Mouse (Mus musculus) limb, embryonic 13.5 days (tissue): ENCODE measurements at regions not wholly inside any gene's neighbourhood (a gene's known extent, or its start where the extent isn't known, plus 50 kb on each side); places are given as distances from the start of the nearest gene placed in this dataset.
"Not testable (repeated sequence)": the region's sequence is repeated elsewhere in the genome, so short reads cannot be mapped to it uniquely, and the experiment has no call there.

Source experiments
- ATAC-seq: fragments of 200-750 bp; cut with Nextera tagmentation; 2 replicates; pipeline ENCODE4 v1.8.0; 2017; ENCODE audit warnings: low read depth, moderate number of reproducible peaks, moderate TSS enrichment; ENCODE audit not compliant: low FRiP score
- H3K27ac ChIP-seq: fragments of 300-500 bp; sonication (generic); 2 replicates; pipeline ENCODE4 v1.5.1; 2015; ENCODE audit warnings: inconsistent platforms, mild to moderate bottlenecking, moderate library complexity
- H3K27me3 ChIP-seq: fragments of 300-500 bp; sonication (generic); 2 replicates; pipeline ENCODE4 v1.6.1; 2015; ENCODE audit warnings: mild to moderate bottlenecking, inconsistent platforms
- H3K36me3 ChIP-seq: fragments of 300-500 bp; sonication (generic); 2 replicates; pipeline ENCODE4 v1.6.1; 2015; ENCODE audit warnings: inconsistent platforms, mild to moderate bottlenecking, moderate library complexity
- H3K4me1 ChIP-seq: fragments of 300-500 bp; sonication (generic); 2 replicates; pipeline ENCODE4 v1.6.1; 2015; ENCODE audit warnings: inconsistent platforms
- H3K4me2 ChIP-seq: fragments of 300-500 bp; sonication (generic); replicated peaks from 2 replicates; pipeline ENCODE4 v1.6.1; 2015; ENCODE audit warnings: inconsistent platforms, mild to moderate bottlenecking, moderate library complexity
- H3K4me3 ChIP-seq: fragments of 300-500 bp; sonication (generic); 2 replicates; pipeline ENCODE4 v1.5.1; 2015; ENCODE audit warnings: moderate library complexity, mild to moderate bottlenecking, inconsistent platforms
- H3K9ac ChIP-seq: fragments of 300-500 bp; sonication (generic); 2 replicates; pipeline ENCODE4 v1.6.1; 2015; ENCODE audit warnings: mild to moderate bottlenecking, inconsistent platforms
- H3K9me3 ChIP-seq: fragments of 300-500 bp; sonication (generic); 2 replicates; pipeline ENCODE4 v1.6.1; 2016; ENCODE audit warnings: inconsistent platforms
- WGBS: fragments of 180-500 bp; shearing (Covaris S2); methylation state at CpG from one replicate; pipeline ENCODE4 v1.1.7; 2015; 5-methylcytosine and 5-hydroxymethylcytosine counted together

- ATAC-seq, H3K4me2 ChIP-seq, H3K27ac ChIP-seq, H3K9ac ChIP-seq, H3K36me3 ChIP-seq, H3K4me1 ChIP-seq, H3K27me3 ChIP-seq, H3K4me3 ChIP-seq, H3K9me3 ChIP-seq: not testable (repeated sequence)
- WGBS = 75% methylated on average over 3 of the region's 3 CpGs
Measured at GRCm38 (mm10) chrX:19341231-19342007, 139.7 kb downstream of the Tex13c3 start.

GRCm38 (mm10) chrX:19313286-19313685, 167.8 kb downstream of the Tex13c3 start:
- Histone ChIP-seq H3K36me3 (no peaks in the 10 kb centered on the region), H3K9me3 (no peaks in the 10 kb centered on the region), H3K27me3 (no peaks in the 10 kb centered on the region), H3K4me2 (no peak overlapping the region), H3K4me1 (no peaks in the 10 kb centered on the region), H3K4me3 (no peak overlapping the region), H3K27ac (no peak overlapping the region), H3K9ac (no peak overlapping the region)
- 71% methylated on average over 2 of the region's 2 CpGs for WGBS
- no peak for ATAC-seq

DNA sequence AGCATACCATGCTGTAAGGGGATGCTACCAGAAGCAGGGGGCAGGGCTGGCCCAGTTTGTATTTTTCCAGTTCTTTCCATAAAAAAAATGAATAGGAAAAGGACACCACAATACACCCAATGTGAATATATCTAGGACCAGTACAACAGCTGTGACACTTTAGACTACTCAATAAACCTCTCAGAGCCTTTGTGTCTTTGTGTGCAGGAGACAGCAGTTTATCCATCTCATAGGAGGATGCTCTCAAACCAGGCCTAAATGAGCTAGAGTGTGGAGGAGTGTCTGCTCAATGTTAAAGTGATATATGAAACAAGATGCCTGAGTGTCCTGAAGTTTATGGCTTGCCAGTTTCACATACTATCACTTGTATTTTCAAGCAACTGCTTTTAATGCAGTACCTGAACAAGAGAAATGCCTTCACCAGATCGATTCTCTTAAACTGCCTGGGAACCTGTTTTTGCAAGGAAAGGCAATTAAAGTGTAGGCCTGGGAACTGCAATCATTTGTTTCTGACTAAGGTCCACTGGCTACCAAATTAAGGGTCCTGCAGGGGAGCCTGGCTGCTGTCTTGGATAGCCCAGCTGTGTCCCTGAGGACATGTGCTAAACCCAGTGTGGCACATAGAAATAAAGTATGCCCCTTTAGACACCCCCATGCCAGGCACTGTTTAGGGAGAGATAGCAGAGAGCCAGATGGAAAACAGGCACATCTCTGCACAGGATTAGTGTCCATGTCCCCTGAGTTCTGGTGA, 169.1 kb downstream of the Tex13c3 start:
- 45% methylated on average over 1 of the region's 1 CpGs for WGBS
- H3K27me3 ChIP-seq = no peaks in the 10 kb centered on the region
- H3K36me3 ChIP-seq = no peaks in the 10 kb centered on the region
- no peak overlapping the region for H3K4me3 ChIP-seq
- H3K4me2 ChIP-seq = no peak overlapping the region
- no peak overlapping the region for H3K9ac ChIP-seq
- no peak overlapping the region for H3K27ac ChIP-seq
- no peak for ATAC-seq
- H3K4me1 ChIP-seq = no peaks in the 10 kb centered on the region
- no peaks in the 10 kb centered on the region for H3K9me3 ChIP-seq

- Histone ChIP-seq H3K4me2 (no peak overlapping the region), H3K4me1 (no peaks in the 10 kb centered on the region), H3K4me3 (no peak overlapping the region), H3K9ac (no peak overlapping the region), H3K9me3 (no peaks in the 10 kb centered on the region), H3K36me3 (no peaks in the 10 kb centered on the region), H3K27ac (no peak overlapping the region), H3K27me3 (no peaks in the 10 kb centered on the region)
- WGBS = 28% methylated on average over 1 of the region's 1 CpGs
- ATAC-seq = no peak
Measured at GRCm38 (mm10) chrX:19311377-19311776, 169.7 kb downstream of the Tex13c3 start.

DNA sequence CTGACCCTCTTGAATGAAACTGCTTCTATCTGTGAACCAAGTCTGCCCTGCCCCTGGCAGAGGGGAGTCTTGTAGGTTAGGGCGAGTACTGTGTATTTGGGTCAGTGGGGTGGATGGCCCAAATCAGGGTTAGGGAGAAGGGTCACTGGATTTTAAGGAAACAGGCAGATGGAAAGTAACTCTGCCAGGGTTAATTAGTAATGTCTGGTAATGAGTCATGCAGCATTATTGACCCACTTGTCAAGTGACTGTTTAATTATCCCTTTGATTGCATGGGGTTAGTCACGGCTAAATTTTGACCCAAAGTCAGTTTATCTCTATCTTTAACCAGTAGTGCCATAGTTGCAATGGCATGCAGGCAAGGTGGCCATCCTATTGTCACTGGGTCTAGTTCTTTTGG, 192.9 kb downstream of the Tex13c3 start:
- no peak overlapping the region for H3K4me2 ChIP-seq
- ATAC-seq = no peak
- H3K4me1 ChIP-seq = no peaks in the 10 kb centered on the region
- no peak overlapping the region for H3K4me3 ChIP-seq
- no peaks in the 10 kb centered on the region for H3K27me3 ChIP-seq
- no peaks in the 10 kb centered on the region for H3K9me3 ChIP-seq
- no peaks in the 10 kb centered on the region for H3K36me3 ChIP-seq
- no peak overlapping the region for H3K27ac ChIP-seq
- no peak overlapping the region for H3K9ac ChIP-seq
- 82% methylated on average over 2 of the region's 2 CpGs for WGBS

DNA sequence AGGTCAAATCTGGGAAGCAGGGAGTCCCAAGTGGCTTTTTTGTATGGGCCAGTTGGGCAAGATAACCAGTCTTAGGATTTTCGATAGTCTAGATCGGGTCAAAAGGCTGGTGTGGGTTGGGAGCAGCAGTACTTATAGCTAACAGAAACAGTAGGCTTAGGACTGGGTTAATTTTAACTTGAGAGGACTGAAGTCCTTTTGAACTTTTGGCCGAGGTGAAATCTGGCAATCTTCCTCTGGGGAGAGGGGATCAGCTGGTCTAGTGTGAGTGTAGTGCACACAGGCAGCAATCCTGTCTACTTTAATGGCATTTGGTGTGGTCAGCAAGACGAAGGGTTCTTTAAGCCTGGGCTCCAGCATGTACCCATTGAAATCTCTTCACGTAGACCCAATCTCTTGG, 194.7 kb downstream of the Tex13c3 start:
- ATAC-seq = no peak
- WGBS = 82% methylated on average over 5 of the region's 5 CpGs
- H3K36me3 ChIP-seq = no peaks in the 10 kb centered on the region
- no peaks in the 10 kb centered on the region for H3K4me1 ChIP-seq
- no peaks in the 10 kb centered on the region for H3K9me3 ChIP-seq
- H3K27me3 ChIP-seq = no peaks in the 10 kb centered on the region
- no peak overlapping the region for H3K4me2 ChIP-seq
- H3K27ac ChIP-seq = no peak overlapping the region
- no peak overlapping the region for H3K9ac ChIP-seq
- no peak overlapping the region for H3K4me3 ChIP-seq

- H3K9me3 ChIP-seq = no peaks in the 10 kb centered on the region
- H3K4me2 ChIP-seq = no peak overlapping the region
- H3K27ac ChIP-seq = no peak overlapping the region
- no peaks in the 10 kb centered on the region for H3K4me1 ChIP-seq
- no peak overlapping the region for H3K9ac ChIP-seq
- WGBS = 71% methylated on average over 4 of the region's 4 CpGs
- no peaks in the 10 kb centered on the region for H3K27me3 ChIP-seq
- ATAC-seq = no peak
- H3K4me3 ChIP-seq = no peak overlapping the region
- H3K36me3 ChIP-seq = no peaks in the 10 kb centered on the region
Measured at GRCm38 (mm10) chrX:19285773-19286172, 195.3 kb downstream of the Tex13c3 start.

- ATAC-seq = no peak
- Histone ChIP-seq H3K36me3 (no peaks in the 10 kb centered on the region), H3K9ac (no peak overlapping the region), H3K9me3 (no peaks in the 10 kb centered on the region), H3K27ac (no peak overlapping the region), H3K4me3 (no peak overlapping the region), H3K4me2 (no peak overlapping the region), H3K27me3 (no peaks in the 10 kb centered on the region), H3K4me1 (no peaks in the 10 kb centered on the region)
- WGBS = 55% methylated on average over 3 of the region's 3 CpGs
Measured at GRCm38 (mm10) chrX:19283078-19283477, 198.0 kb downstream of the Tex13c3 start.

DNA sequence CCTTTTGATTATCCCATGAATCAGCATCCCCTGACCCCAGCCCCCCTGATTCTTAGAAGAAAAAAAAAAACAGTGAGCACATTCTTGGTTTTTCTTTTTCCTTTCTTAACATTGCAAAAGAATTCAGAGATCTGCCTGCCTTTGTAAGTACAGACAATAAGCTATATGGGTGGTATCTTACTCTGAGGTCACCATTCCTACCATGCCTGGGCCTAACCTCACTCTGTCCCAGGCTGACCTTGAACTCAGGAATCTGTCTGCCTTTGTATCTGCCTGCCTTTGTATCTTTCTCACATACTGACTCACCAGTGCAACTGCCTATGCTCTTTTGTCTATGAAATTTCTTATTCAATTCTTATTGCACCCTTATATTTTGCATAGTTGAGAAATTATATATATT, 216.9 kb downstream of the Tex13c3 start:
- Histone ChIP-seq H3K27me3 (no peaks in the 10 kb centered on the region), H3K4me1 (no peaks in the 10 kb centered on the region), H3K9ac (no peak overlapping the region), H3K36me3 (no peaks in the 10 kb centered on the region), H3K4me3 (no peak overlapping the region), H3K4me2 (no peak overlapping the region), H3K27ac (no peak overlapping the region), H3K9me3 (no peaks in the 10 kb centered on the region)
- ATAC-seq = no peak

- Histone ChIP-seq H3K4me1 (no peaks in the 10 kb centered on the region), H3K9ac (no peak overlapping the region), H3K4me3 (no peak overlapping the region), H3K36me3 (no peaks in the 10 kb centered on the region), H3K27me3 (no peaks in the 10 kb centered on the region), H3K4me2 (no peak overlapping the region), H3K27ac (no peak overlapping the region), H3K9me3 (no peaks in the 10 kb centered on the region)
- ATAC-seq = no peak
- 80% methylated on average over 2 of the region's 2 CpGs for WGBS
Measured at GRCm38 (mm10) chrX:19246777-19247619, 234.1 kb downstream of the Tex13c3 start.

GRCm38 (mm10) chrX:19237738-19238261, 243.3 kb downstream of the Tex13c3 start:
- WGBS = 24% methylated on average over 25 of the region's 26 CpGs
- H3K4me3 ChIP-seq = peak overlapping the region; percentile 46
- no peaks in the 10 kb centered on the region for H3K9me3 ChIP-seq
- H3K4me1 ChIP-seq = no peaks in the 10 kb centered on the region
- peaks cover 4% of the 10 kb centered on the region; the same call in 1 of the 2 replicates for H3K27me3 ChIP-seq
- peak; percentile 93 for ATAC-seq
- H3K36me3 ChIP-seq = no peaks in the 10 kb centered on the region
- H3K4me2 ChIP-seq = peak overlapping the region; percentile 79
- no peak overlapping the region for H3K27ac ChIP-seq
- peak overlapping the region; percentile 60 for H3K9ac ChIP-seq
